Mouse (Mus musculus): ENCODE data around the gene Exog.

Gene Exog

DNA sequence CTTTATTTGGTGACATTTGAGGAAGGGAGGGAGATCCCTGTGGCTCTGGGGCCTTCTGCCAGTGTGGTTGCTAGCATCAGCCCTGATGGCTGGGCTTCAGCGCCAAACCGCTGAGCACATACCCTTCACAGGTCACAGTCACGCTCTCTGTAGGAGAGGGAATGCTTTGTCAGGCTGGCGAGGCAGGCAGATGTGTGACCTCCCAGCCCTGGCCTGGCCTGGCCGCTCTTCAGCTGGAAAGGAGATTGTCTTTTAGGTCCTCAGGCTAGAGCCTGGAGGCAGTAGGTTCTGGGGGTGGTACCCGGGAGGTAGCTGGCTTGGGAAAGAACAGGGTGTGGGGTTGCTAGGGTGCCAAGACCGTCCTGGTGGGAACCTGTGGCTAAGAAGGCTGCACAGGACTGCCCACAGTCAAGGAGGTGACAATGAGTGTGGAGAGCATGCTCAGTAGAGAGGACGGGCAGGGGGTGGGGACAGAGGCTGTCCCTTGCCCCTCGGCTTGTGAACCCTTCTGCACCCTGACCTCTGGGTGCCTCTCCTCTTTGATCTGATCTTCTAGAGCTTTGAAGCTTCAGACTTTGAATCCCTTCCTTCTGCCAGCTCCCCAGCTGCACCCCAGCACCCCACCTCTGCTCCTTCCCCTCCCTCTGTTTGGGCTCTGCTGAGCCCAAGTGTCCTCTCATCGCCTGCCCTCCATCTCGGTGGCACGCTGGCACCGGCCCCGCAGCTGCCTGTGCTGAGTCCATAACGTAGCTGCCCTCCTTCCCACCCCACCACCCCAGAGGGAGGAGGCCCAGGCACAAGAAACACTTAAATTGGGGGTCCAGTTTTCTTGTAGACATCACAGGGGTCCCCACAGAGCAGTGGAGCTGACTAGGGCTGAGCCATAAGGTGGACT is 30.2 kb downstream of the Exog start:
- H3K36me3 ChIP-seq (ENCODE audit: control insufficient read depth, insufficient read depth, low read length, poor library complexity, severe bottlenecking), result no peaks in the 10 kb centered on the region
- no peaks in the 10 kb centered on the region for H3K27me3 ChIP-seq (ENCODE audit: control insufficient read depth, insufficient read depth, low read length, poor library complexity, severe bottlenecking)
- no peak for DNase-seq (ENCODE audit: low read depth, low spot score)

DNA sequence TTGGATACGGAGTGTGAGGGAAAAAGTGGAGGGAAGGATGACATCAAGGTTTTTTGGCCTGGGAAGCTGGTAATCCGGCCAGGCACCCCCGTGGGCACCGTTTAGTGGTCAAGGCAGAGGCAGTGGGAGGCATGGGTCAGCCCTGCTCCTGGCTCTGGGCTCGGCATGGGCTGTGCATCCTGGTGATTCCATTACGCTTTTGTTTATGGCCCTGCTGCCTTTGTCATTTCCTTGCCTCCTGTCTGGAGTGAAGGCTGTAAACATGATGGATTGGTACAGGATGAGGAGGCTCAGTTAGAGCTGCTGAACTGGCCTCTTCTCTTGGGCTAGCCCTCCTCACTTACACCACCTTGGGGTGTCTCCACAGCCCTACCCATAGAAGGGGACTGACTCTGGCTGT is 33.0 kb downstream of the Exog start:
- no peaks in the 10 kb centered on the region for H3K27me3 ChIP-seq (ENCODE audit: control insufficient read depth, insufficient read depth, low read length, poor library complexity, severe bottlenecking)
- no peaks in the 10 kb centered on the region for H3K36me3 ChIP-seq (ENCODE audit: control insufficient read depth, insufficient read depth, low read length, poor library complexity, severe bottlenecking)
- DNase-seq (ENCODE audit: low read depth, low spot score), result no peak

- no peak for DNase-seq (ENCODE audit: low read depth, low spot score)
- H3K27me3 ChIP-seq (ENCODE audit: control insufficient read depth, insufficient read depth, low read length, poor library complexity, severe bottlenecking), result no peaks in the 10 kb centered on the region
- H3K36me3 ChIP-seq (ENCODE audit: control insufficient read depth, insufficient read depth, low read length, poor library complexity, severe bottlenecking), result no peaks in the 10 kb centered on the region
These were observed 33.6 kb downstream of the Exog start for GRCm38 (mm10) chr9:119478345-119478744.

- H3K27me3 ChIP-seq (ENCODE audit: control insufficient read depth, insufficient read depth, low read length, poor library complexity, severe bottlenecking), result no peaks in the 10 kb centered on the region
These were observed 34.6 kb downstream of the Exog start for GRCm38 (mm10) chr9:119479297-119479696.

DNA sequence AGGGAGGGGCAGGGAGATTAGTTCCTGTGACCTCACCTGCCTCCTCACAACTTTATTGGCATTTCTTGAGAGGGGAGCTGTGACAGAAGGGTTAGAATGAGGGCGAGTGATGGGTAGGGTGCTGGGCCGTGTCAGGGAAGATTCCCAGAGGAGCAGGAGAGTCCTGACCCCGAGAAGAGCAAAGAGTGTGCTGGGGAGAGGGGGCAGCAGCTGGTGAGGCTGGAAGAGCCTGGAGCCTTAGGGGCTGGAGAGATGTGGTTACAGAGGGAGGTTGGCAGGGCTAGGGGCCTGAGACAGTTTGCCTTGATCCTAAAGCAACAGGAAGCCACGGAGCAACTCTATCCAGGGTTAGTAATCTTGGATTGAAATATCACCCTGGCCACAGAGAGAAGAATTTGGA is 36.9 kb downstream of the Exog start:
- no peak for DNase-seq (ENCODE audit: low read depth, low spot score)
- H3K27me3 ChIP-seq (ENCODE audit: control insufficient read depth, insufficient read depth, low read length, poor library complexity, severe bottlenecking), result no peaks in the 10 kb centered on the region
- no peaks in the 10 kb centered on the region for H3K36me3 ChIP-seq (ENCODE audit: control insufficient read depth, insufficient read depth, low read length, poor library complexity, severe bottlenecking)

More at GRCm38 (mm10) chr9:119479297-119479696, 34.6 kb downstream of the Exog start:
- DNase-seq (ENCODE audit: low read depth, low spot score), result no peak
- no peaks in the 10 kb centered on the region for H3K36me3 ChIP-seq (ENCODE audit: control insufficient read depth, insufficient read depth, low read length, poor library complexity, severe bottlenecking)

GRCm38 (mm10) chr9:119483554-119484353 is 39.0 kb downstream of the Exog start:
- DNase-seq (ENCODE audit: low read depth, low spot score), result no peak
- no peaks in the 10 kb centered on the region for H3K27me3 ChIP-seq (ENCODE audit: control insufficient read depth, insufficient read depth, low read length, poor library complexity, severe bottlenecking)
- no peaks in the 10 kb centered on the region for H3K36me3 ChIP-seq (ENCODE audit: control insufficient read depth, insufficient read depth, low read length, poor library complexity, severe bottlenecking)

GRCm38 (mm10) chr9:119484420-119484819 is 39.7 kb downstream of the Exog start:
- DNase-seq (ENCODE audit: low read depth, low spot score), result no peak
- Histone ChIP-seq H3K27me3 (ENCODE audit: control insufficient read depth, insufficient read depth, low read length, poor library complexity, severe bottlenecking) (no peaks in the 10 kb centered on the region), H3K36me3 (ENCODE audit: control insufficient read depth, insufficient read depth, low read length, poor library complexity, severe bottlenecking) (no peaks in the 10 kb centered on the region)

DNA sequence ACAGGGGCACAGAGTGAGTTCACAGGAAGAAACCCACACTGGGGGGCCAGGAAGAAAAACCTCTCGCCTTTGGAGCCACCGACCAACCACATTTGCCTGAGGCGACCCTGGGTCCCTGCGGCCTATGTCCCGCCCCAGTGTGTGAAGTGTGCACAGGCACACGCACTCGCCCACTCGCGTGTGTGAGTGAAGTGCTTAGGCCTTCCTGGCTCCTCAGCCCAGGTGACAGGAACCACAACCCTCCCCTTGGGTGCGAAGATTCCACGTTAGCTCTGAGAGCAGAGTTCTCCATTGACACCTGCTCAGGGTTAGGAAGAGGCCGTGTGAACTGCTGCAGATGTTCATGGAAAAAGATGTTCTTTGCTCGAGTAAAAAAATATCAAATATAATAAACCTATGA is 40.1 kb downstream of the Exog start:
- DNase-seq (ENCODE audit: low read depth, low spot score), result no peak
- Histone ChIP-seq H3K27me3 (ENCODE audit: control insufficient read depth, insufficient read depth, low read length, poor library complexity, severe bottlenecking) (no peaks in the 10 kb centered on the region), H3K36me3 (ENCODE audit: control insufficient read depth, insufficient read depth, low read length, poor library complexity, severe bottlenecking) (no peaks in the 10 kb centered on the region)

DNA sequence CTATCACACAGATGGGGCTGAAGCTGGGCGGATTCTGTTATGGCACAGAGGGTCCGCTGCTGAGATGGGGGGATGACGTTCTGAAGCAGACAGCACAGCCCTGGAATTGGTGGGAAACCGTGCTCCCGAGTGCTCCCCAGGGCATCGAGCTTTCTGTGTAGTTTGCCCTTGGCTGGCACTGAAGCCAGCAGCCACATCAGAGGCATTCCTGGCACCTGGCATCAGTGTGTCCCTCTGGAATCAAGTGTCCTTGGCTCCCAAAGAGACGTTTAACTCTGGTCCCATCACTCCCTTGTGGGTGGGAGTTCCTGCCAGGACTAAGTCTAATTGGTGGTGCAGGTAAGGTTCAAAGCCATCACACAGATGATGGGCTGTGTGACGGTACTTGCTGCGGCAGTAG is 51.6 kb downstream of the Exog start:
- no peaks in the 10 kb centered on the region for H3K27me3 ChIP-seq (ENCODE audit: control insufficient read depth, insufficient read depth, low read length, poor library complexity, severe bottlenecking)
- no peaks in the 10 kb centered on the region for H3K36me3 ChIP-seq (ENCODE audit: control insufficient read depth, insufficient read depth, low read length, poor library complexity, severe bottlenecking)
- no peak for DNase-seq (ENCODE audit: low read depth, low spot score)

DNA sequence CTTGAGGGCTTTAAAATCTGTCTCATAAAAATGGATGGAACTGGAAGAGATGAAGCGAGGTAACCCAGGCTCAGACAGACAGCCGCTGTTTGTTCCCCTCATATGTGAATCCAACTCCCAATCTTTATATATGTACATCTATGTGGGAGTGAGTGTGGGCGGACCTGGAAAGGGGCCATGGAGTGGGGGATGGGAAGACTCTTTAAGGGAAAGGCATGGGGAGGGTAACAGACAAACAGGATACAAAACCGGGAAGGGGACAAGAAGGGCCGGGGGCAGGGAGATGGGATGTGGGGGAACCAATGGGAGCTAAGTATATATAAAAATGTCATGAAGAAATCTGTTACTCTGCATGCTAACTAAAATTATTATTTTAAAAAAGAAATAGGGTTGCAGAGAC is 52.2 kb downstream of the Exog start:
- Histone ChIP-seq H3K27me3 (ENCODE audit: control insufficient read depth, insufficient read depth, low read length, poor library complexity, severe bottlenecking) (no peaks in the 10 kb centered on the region), H3K36me3 (ENCODE audit: control insufficient read depth, insufficient read depth, low read length, poor library complexity, severe bottlenecking) (no peaks in the 10 kb centered on the region)
- no peak for DNase-seq (ENCODE audit: low read depth, low spot score)

DNA sequence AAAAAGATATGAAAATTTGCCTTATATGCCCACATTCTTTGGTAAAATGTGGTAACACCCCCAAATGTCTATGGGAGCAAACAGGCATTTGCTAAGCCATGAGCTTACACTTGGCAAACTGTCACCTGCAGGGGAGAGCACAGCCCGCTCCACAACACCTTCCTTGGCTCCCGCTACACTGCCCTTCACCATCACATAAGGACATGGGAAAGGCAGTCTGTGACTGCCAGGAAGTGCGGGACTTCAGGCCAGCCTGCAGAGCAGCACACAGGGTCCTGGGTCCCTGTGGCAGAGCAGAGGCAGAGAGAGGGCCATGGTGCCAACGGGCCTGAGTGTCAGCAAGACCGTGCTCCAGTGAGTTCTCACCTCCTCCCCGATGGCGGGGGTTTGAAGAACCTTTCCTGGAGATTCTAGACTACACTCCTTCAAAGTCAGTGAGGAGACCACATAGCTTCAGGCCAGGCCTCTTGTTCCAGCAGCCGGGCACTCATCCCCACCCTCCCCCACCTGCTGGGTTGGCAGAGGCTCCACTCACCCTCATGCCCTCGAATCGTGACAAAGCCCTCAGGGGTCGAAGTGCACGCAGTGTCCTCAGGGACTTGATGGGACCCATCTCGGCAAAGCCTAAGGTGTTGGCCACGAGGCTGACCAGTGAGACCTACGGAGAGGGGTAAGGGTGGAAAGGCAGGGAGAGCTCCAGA is 53.0 kb downstream of the Exog start:
- H3K27me3 ChIP-seq (ENCODE audit: control insufficient read depth, insufficient read depth, low read length, poor library complexity, severe bottlenecking), result no peaks in the 10 kb centered on the region
- DNase-seq (ENCODE audit: low read depth, low spot score), result no peak
- H3K36me3 ChIP-seq (ENCODE audit: control insufficient read depth, insufficient read depth, low read length, poor library complexity, severe bottlenecking), result no peaks in the 10 kb centered on the region

GRCm38 (mm10) chr9:119498247-119498607 is 53.5 kb downstream of the Exog start:
- no peaks in the 10 kb centered on the region for H3K27me3 ChIP-seq (ENCODE audit: control insufficient read depth, insufficient read depth, low read length, poor library complexity, severe bottlenecking)
- DNase-seq (ENCODE audit: low read depth, low spot score), result no peak
- H3K36me3 ChIP-seq (ENCODE audit: control insufficient read depth, insufficient read depth, low read length, poor library complexity, severe bottlenecking), result no peaks in the 10 kb centered on the region

DNA sequence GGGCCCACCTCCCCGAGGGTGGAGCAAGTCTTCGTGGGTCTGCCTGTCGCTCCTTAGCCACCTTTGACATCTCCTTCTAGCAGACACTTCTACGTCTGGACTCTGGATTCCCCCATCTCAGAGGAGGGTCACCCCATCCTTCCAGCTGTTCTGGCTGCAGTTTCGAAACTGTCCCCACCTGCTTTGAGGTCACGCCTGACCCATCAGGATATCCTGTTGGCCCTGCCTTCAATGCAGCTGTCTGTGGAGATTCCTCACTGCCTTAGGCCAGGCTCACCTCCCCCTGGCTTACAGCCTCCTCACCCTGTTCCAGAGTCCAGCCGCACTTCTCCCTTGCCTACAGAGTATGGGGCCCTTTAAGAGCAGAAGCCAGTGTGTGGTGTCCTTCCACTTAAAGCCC is 54.1 kb downstream of the Exog start:
- Histone ChIP-seq H3K27me3 (ENCODE audit: control insufficient read depth, insufficient read depth, low read length, poor library complexity, severe bottlenecking) (no peaks in the 10 kb centered on the region), H3K36me3 (ENCODE audit: control insufficient read depth, insufficient read depth, low read length, poor library complexity, severe bottlenecking) (no peaks in the 10 kb centered on the region)
- no peak for DNase-seq (ENCODE audit: low read depth, low spot score)

GRCm38 (mm10) chr9:119503613-119504012 is 58.9 kb downstream of the Exog start:
- DNase-seq (ENCODE audit: low read depth, low spot score), result no peak
- Histone ChIP-seq H3K27me3 (ENCODE audit: control insufficient read depth, insufficient read depth, low read length, poor library complexity, severe bottlenecking) (no peaks in the 10 kb centered on the region), H3K36me3 (ENCODE audit: control insufficient read depth, insufficient read depth, low read length, poor library complexity, severe bottlenecking) (no peaks in the 10 kb centered on the region)

Measured in splenic B cell, adult 2 months (primary cell).